Mouse (Mus musculus) inflammation-experienced regulatory T-cells (primary cell): ENCODE data around the gene Taz. TPM values are rescaled to one million over a fixed set of nuclear protein-coding genes. Genes with fewer than 3 reads are reported as not detected.

Source experiments
- polyA plus RNA-seq, 2 experiments: library from polyadenylated mRNA; unstranded; fragments of 100-300 nt; shearing (Covaris generic); gene quantifications; one replicate each; pipeline ENCODE4 v1.2.1; 2017

Taz gene
- polyA plus RNA-seq = 100 to 1,000 TPM; 140 to 181 TPM

GRCm38 (mm10) chrX:74281732-74282394 is at the start of gene Taz, which contains the start of gene Dnase1l1:
Gene Taz, plus strand, starts transcription at chrX:74281912.
Gene Dnase1l1, minus strand, starts transcription at chrX:74282337.

GRCm38 (mm10) chrX:74249615-74250014 is 32.1 kb upstream of the Taz start, which contains the start of gene Flna:
Gene Flna, minus strand, starts transcription at chrX:74249820.

GRCm38 (mm10) chrX:74254153-74254887 is 27.4 kb upstream of the Taz start, which contains the start of gene Emd:
Gene Emd, plus strand, starts transcription at chrX:74254687.

GRCm38 (mm10) chrX:74270062-74270901 is 11.4 kb upstream of the Taz start, which contains the start of gene Rpl10:
Gene Rpl10, plus strand, starts transcription at chrX:74270812.

GRCm38 (mm10) chrX:74296538-74297448 is 15.1 kb downstream of the Taz start, which contains the start of gene Atp6ap1:
Gene Atp6ap1, plus strand, starts transcription at chrX:74297097.

GRCm38 (mm10) chrX:74304867-74305700 is 23.4 kb downstream of the Taz start, which contains the start of gene Gdi1:
Gene Gdi1, plus strand, starts transcription at chrX:74304998.

GRCm38 (mm10) chrX:74312540-74313464 is 31.1 kb downstream of the Taz start, which contains the start of gene Fam50a:
Gene Fam50a, plus strand, starts transcription at chrX:74313033.

GRCm38 (mm10) chrX:74328725-74329161 is 47.0 kb downstream of the Taz start, which contains the start of gene Plxna3:
Gene Plxna3, plus strand, starts transcription at chrX:74329066.

Other genes starting within 250 kb of the Taz start
- not detected for gene Opn1mw, start 154.4 kb upstream of the Taz start, polyA plus RNA-seq
- 10 to 100 TPM; 46.8 to 53.9 TPM for gene Mecp2, start 146.5 kb upstream of the Taz start, polyA plus RNA-seq
- not detected for gene Tex28, start 114.1 kb upstream of the Taz start, polyA plus RNA-seq
- gene Tktl1, start 104.7 kb upstream of the Taz start, polyA plus RNA-seq = 1 to 10 TPM; 2.0 to 3.8 TPM
- gene Flna, start 32.1 kb upstream of the Taz start, polyA plus RNA-seq = 100 to 1,000 TPM; 247 to 358 TPM
- 10 to 100 TPM; 48.9 to 66.6 TPM for gene Emd, start 27.2 kb upstream of the Taz start, polyA plus RNA-seq
- 10 to 100 TPM; 44.3 to 79.3 TPM for gene Rpl10, start 11.1 kb upstream of the Taz start, polyA plus RNA-seq
- 10 to 100 TPM; 22.4 to 29.5 TPM for gene Dnase1l1, start 425 bp downstream of the Taz start, polyA plus RNA-seq
- gene Atp6ap1, start 15.2 kb downstream of the Taz start, polyA plus RNA-seq = 100 to 1,000 TPM; 155 to 162 TPM
- gene Gdi1, start 23.1 kb downstream of the Taz start, polyA plus RNA-seq = 100 to 1,000 TPM; 260 to 309 TPM
- gene Fam50a, start 31.1 kb downstream of the Taz start, polyA plus RNA-seq = 10 to 100 TPM; 78.9 to 83.6 TPM
- 1 to 10 TPM; 2.4 to 6.9 TPM for gene Plxna3, start 47.2 kb downstream of the Taz start, polyA plus RNA-seq
- gene Lage3, start 71.7 kb downstream of the Taz start, polyA plus RNA-seq = 10 to 100 TPM; 34.3 to 51.6 TPM
- 10 to 100 TPM; 52.3 to 66.9 TPM for gene Ubl4a, start 91.3 kb downstream of the Taz start, polyA plus RNA-seq
- gene Slc10a3, start 91.4 kb downstream of the Taz start, polyA plus RNA-seq = 10 to 100 TPM; 40.0 to 40.5 TPM
- 10 to 100 TPM; 34.3 to 41.1 TPM for gene Fam3a, start 111.4 kb downstream of the Taz start, polyA plus RNA-seq
- 10 to 100 TPM; 35.8 to 36.6 TPM for gene Ikbkg, start 111.4 kb downstream of the Taz start, polyA plus RNA-seq
- gene G6pdx, start 147.3 kb downstream of the Taz start, polyA plus RNA-seq = 10 to 100 TPM; 47.5 to 51.1 TPM
- gene Gm6880, start 199.5 kb downstream of the Taz start, polyA plus RNA-seq = not detected